Mouse (Mus musculus) CD4-positive helper T cell, adult 2 months (primary cell): Measurements from ENCODE around the gene Aff4.
A peak's percentile ranks its signal among the peaks of the same experiment; 100 is the strongest.
"Not testable (repeated sequence)": the region's sequence is repeated elsewhere in the genome, so short reads cannot be mapped to it uniquely, and the experiment has no call there.

ENCODE experiments used
- DNase-seq: peaks from one replicate; pipeline ENCODE4 v3.0.0-alpha.2; 2012; ENCODE audit warnings: low read depth, missing footprints, low spot score

The Aff4 gene

GRCm38 (mm10) chr11:53337684-53338083, 12.9 kb upstream of the Aff4 start:
- DNase-seq: no peak

- DNase-seq: not testable (repeated sequence)
Measured at GRCm38 (mm10) chr11:53341019-53341418, 9.6 kb upstream of the Aff4 start.

DNA sequence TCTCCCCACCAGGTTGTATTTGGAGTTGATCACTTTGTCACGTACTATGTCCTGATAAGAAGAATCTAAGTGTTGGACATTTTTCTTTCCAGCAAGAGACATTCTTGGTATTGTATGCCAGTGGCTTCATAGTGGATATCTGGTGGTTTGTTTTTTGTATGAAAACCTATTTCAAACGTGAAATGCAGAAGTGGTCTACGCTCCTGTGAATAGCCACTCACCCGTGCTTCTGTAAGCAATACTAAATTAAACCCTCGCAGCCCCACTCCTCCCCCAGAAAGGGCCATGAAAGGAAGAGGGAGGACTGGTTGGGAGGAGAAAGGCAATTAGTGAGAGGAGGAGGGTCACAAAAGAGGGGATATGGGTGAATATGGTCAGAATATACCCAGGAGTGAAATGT, 7.9 kb upstream of the Aff4 start:
- DNase-seq: no peak

GRCm38 (mm10) chr11:53345328-53345727, 5.3 kb upstream of the Aff4 start:
- peak; percentile 68 for DNase-seq

GRCm38 (mm10) chr11:53345738-53346137, 4.9 kb upstream of the Aff4 start:
- DNase-seq: no peak

GRCm38 (mm10) chr11:53351224-53351942, 750 bp downstream of the Aff4 start:
- DNase-seq: peak; percentile 76

GRCm38 (mm10) chr11:53351943-53352590, 1.4 kb downstream of the Aff4 start:
- DNase-seq: no peak

DNA sequence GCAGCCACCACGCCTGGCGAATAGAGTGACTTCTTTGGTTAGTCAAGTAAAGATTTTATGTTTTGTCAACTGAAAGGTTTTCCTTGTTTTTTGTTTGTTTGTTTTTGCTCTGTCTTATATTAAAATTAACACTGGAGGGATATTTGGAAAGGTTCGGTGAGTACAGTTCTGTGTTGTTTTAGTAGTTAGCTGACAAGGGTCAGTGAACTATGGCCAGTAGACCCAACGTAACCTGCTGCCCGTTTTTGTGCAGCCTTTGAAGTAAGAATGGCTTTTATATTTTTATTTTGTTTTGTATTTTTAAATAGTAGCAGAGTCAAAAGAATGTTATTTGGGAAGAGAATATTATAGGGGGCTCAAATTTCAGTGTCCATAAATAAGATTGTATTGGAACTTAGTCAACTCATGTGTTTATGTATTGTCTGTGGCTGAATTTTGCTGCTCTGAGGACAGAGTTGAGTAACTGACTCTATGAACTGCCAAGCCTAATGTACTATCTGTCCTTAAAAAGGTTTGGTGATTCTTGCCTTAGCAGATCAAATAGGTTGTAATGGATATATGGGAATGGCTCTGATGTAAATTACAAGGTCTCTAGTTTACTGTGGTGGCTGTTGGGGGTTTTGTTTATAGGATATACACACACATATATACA, 8.0 kb downstream of the Aff4 start:
- no peak for DNase-seq

DNA sequence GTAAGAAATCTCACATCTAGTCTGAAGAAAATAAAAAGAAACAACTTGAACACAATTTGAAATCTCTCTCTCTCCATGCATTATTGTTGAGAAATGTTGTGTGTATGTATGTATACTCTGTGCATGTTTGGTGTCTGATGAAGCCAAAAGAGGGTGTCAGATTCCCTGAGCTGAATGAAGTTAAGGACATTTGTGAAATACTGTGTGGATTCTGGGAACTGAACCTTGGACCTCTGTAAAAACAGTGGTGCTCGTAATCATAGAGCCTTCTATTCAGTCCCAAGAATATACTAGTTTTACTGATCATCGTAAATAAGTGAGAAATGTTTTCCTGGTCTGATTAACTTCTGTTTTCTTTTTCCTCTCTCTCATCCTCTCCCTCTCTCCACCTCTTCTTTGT, 16.4 kb downstream of the Aff4 start:
- no peak for DNase-seq

DNA sequence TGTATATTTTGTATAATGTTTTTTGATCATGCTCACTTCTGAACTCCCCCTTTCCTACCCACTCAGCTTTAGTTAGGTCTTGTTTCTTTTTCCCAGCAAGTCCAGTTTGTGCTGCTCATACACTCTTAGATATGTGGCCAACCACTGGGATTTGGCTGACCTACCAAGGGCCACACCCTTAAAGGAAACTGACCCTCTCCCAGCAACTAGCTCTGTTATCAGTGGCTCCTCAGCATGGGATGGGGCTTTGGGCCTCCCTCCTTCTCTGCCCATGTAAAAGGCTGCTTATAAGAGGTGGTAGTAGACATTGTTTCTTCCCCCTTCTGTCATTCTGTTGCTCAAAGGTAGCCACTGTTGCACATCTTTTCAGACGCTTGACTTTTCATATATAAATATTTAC, 28.3 kb downstream of the Aff4 start:
- DNase-seq: no peak

GRCm38 (mm10) chr11:53383758-53384428, 33.3 kb downstream of the Aff4 start:
- DNase-seq: no peak

DNA sequence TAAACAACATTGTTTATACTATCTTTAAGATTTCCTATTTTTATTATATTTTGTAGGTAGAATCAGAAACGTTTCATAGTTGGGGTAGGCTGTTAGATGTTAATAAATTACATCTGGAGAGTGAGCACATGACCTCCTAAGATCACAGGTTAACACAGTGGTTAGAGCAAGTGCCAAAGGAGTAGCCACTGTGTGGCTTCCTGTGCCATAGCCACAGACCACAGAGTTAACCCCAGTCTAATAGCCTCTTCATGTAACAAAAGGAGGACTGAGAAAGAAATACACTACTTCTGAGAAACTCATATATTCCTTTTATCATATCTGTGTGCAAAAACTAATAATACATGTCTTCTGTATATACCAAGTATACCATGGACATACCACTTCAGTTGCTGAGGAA, 43.2 kb downstream of the Aff4 start:
- DNase-seq: no peak

DNA sequence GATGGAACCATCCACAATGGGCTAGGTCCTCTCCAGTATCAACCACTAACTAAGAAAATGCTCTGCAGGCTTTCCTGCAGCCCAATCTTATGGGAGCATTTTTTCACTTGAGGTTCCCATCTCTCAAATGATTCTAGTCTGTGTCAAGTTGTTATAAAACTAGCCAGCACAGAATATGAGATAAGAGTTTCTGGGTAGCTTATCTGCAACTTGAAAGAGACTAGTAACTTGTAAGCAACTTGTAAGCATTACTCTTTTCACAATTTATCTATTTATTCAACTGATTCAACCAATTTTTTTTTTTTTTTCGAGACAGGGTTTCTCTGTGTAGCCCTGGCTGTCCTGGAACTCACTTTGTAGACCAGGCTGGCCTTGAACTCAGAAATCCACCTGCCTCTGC, 53.0 kb downstream of the Aff4 start:
- no peak for DNase-seq

GRCm38 (mm10) chr11:53411738-53412137, 61.1 kb downstream of the Aff4 start:
- no peak for DNase-seq

DNA sequence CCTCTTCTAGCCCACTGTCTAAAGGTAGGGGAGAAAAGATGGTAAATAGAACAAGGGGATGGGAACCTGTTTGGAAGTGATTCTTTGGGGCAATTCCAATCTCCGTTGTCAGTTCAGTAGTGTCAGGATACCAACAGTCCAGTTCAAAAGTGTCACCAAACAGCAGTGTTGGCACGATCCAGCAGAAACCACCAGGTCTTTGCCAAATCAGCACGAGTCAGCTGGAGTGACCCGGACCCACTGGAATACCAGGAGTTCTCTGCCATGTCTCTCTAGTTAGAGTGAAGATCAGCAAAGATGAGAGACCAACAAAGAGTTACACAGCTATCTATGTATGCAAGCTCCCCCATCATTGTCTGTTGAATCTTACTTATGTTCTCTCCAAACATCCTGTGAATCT, 63.2 kb downstream of the Aff4 start:
- no peak for DNase-seq

DNA sequence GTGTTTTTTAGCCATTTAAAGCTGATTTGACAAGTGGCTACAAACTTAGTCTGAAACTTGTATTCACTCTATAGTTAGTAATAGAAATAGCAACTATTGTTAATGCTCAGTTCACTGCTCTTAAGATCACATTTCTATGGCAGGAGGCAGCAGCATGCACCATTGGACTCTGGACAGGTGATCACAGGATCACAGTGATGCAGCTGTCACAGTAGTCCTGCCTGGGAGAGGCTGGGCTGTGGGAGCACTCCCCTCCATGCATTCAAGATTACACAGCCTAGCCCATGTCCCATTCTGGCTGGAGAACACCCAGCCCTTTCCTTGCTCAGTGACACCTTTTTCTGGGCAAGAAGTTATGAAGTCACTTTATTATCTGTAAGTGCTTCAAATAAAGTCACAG, 67.4 kb downstream of the Aff4 start:
- DNase-seq: no peak

DNA sequence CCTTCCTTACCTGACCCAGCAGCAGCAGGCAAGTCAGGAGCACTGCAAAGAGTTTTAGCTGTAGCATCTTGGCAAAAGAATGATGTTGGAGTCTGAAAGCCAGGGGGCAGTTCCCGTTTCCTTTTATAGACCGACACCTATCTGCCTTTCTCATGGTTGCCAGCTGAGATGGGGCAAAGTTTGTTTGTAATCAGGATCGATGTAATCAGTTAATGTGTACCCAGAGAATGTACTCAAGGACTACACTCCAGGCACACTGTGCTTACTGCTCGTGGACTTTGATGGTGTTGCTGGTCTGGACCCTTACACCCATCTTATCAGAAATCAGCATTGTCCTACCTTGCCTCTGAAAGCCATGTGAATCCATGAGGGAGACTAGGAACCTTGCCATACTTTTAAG, 72.4 kb downstream of the Aff4 start, which contains the start of gene Leap2:
Gene Leap2 (minus strand): TSS at position 135 of the 400 bp plus-strand sequence.
- no peak for DNase-seq

- no peak for DNase-seq
Measured at GRCm38 (mm10) chr11:53424826-53425225, 74.2 kb downstream of the Aff4 start.

DNA sequence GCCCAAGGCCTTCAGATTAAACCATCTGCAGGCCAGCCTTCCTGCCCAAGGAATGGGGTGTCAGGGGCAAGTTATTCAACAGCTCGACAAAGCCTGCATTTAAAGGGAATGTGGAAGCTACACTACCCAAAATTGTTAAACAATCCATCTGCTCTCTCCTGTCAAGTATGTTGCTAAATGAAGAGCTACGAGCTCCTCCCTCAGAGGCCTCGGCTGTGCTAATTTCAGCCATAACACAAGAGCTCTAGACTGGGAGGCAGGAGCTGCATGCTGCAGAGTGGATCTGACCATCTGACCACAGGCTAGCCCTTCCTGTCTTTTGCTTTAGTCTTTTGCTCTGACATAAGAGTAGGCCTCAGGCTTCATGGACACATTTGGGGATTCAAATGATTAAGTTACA, 74.6 kb downstream of the Aff4 start:
- DNase-seq: no peak

DNA sequence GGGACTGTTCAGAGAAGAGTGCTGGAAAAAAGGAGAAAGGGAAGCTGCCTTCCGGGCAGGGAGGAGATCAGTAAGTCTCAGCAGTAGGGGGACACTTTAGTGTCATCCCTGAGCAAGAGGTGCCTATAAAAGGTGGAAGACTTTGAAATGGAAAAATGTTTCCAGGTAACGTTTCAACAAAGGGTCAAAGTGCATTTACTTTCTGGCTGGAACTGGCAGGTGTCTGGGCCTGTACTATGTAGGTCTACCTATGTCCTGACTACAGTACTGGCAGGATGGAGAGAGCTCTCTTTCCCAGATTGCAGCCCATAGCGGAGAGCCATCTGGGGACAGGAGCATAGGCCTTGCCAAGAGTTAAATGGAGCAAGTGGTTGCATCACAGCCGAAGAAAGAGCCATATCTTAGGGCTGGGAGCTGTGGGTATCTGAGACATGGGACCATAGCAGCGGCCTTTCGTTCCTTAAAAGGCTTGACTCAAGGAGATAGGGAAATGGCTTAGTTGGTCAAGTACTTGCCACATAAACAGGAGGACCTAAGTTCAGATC, 75.2 kb downstream of the Aff4 start:
- no peak for DNase-seq

DNA sequence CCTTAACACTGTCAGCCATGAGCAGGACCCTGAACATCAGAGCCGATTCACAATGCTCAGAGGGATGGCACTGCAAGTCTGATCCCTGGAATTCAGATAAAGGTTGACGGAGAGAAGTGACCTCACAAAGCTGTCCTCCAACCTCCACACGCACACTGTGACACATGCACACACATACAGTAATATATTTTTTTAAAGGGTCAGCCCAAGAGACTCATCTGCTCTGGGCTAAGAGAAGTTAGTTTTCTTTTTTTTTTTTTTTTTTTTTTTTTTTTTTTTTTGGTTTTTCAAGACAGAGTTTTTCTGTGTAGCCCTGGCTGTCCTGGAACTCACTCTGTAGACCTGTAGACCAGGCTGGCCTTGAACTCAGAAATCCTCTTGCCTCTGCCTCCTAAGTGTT, 76.3 kb downstream of the Aff4 start:
- not testable (repeated sequence) for DNase-seq
